Mouse (Mus musculus) midbrain, embryonic 15.5 days (tissue): Measurements from ENCODE around the gene Rec8. TPM values are rescaled to one million over a fixed set of nuclear protein-coding genes. Genes with fewer than 3 reads are reported as not detected.

Source experiments
- ATAC-seq: fragments of 200-750 bp; cut with Nextera tagmentation; replicated peaks from 2 replicates; pipeline ENCODE4 v1.8.0; 2017; ENCODE audit warnings: moderate TSS enrichment
- H3K27ac ChIP-seq: fragments of 300-500 bp; sonication (generic); 2 replicates; pipeline ENCODE4 v1.5.1; 2015; ENCODE audit warnings: mild to moderate bottlenecking, inconsistent platforms
- H3K27me3 ChIP-seq: fragments of 300-500 bp; sonication (generic); replicated peaks from 2 replicates; pipeline ENCODE4 v1.6.1; 2015; ENCODE audit warnings: inconsistent platforms
- H3K36me3 ChIP-seq: fragments of 300-500 bp; sonication (generic); replicated peaks from 2 replicates; pipeline ENCODE4 v1.6.1; 2015; ENCODE audit warnings: inconsistent platforms
- H3K4me1 ChIP-seq: fragments of 300-500 bp; sonication (generic); 2 replicates; pipeline ENCODE4 v1.6.1; 2015; ENCODE audit warnings: inconsistent platforms
- H3K4me2 ChIP-seq: fragments of 300-500 bp; sonication (generic); 2 replicates; pipeline ENCODE4 v1.6.1; 2015; ENCODE audit warnings: inconsistent platforms, mild to moderate bottlenecking, moderate library complexity
- H3K4me3 ChIP-seq: fragments of 300-500 bp; sonication (generic); 2 replicates; pipeline ENCODE4 v1.5.1; 2015; ENCODE audit warnings: mild to moderate bottlenecking, inconsistent platforms
- H3K9ac ChIP-seq: fragments of 300-500 bp; sonication (generic); 2 replicates; pipeline ENCODE4 v1.6.1; 2015; ENCODE audit warnings: mild to moderate bottlenecking, inconsistent platforms
- H3K9me3 ChIP-seq: fragments of 300-500 bp; sonication (generic); 2 replicates; pipeline ENCODE4 v1.6.1; 2016; ENCODE audit warnings: inconsistent platforms
- WGBS: fragments of 180-500 bp; shearing (Covaris S2); methylation state at CpG from one replicate; pipeline ENCODE4 v1.1.7; 2015; ENCODE audit warnings: mixed read lengths; 5-methylcytosine and 5-hydroxymethylcytosine counted together
- polyA plus RNA-seq: library from polyadenylated mRNA; unstranded; fragments of >200 nt; fragmentation: Nextera tagmentation; extraction: Ambion mirVana; gene quantifications from 2 replicates; pipeline ENCODE4 v1.2.1, GENCODE M21; 2015

Rec8 gene
- polyA plus RNA-seq, 1 experiment from 2014 or later = 6.5 TPM

GRCm38 (mm10) chr14:55628077-55628827 is 10.4 kb downstream of the Rec8 start:
- Histone ChIP-seq H3K36me3 (peaks cover 78% of the 10 kb centered on the region), H3K9ac (no peak overlapping the region), H3K4me3 (no peak overlapping the region), H3K9me3 (no peaks in the 10 kb centered on the region), H3K27ac (no peak overlapping the region), H3K27me3 (no peaks in the 10 kb centered on the region), H3K4me1 (no peaks in the 10 kb centered on the region), H3K4me2 (no peak overlapping the region)
- WGBS = 95% methylated on average over 27 of the region's 27 CpGs
- ATAC-seq = no peak

- Histone ChIP-seq H3K36me3 (peaks cover 83% of the 10 kb centered on the region), H3K4me3 (no peak overlapping the region)
- WGBS = 62% methylated on average over 5 of the region's 5 CpGs
Observed at GRCm38 (mm10) chr14:55629312-55629711, 11.5 kb downstream of the Rec8 start.

GRCm38 (mm10) chr14:55634874-55635522 is 17.2 kb downstream of the Rec8 start:
- H3K27me3 ChIP-seq = no peaks in the 10 kb centered on the region
- peak overlapping the region; percentile 72 for H3K9ac ChIP-seq
- no peaks in the 10 kb centered on the region for H3K9me3 ChIP-seq
- H3K4me2 ChIP-seq = peak overlapping the region; percentile 90
- H3K27ac ChIP-seq = peak overlapping the region; percentile 78
- H3K4me3 ChIP-seq = peak overlapping the region; percentile 66
- 3% methylated on average over 23 of the region's 23 CpGs for WGBS
- H3K36me3 ChIP-seq = peaks cover 56% of the 10 kb centered on the region
- peaks cover 20% of the 10 kb centered on the region for H3K4me1 ChIP-seq
- peak; percentile 79 for ATAC-seq

More at GRCm38 (mm10) chr14:55629312-55629711, 11.5 kb downstream of the Rec8 start:
- Histone ChIP-seq H3K9me3 (no peaks in the 10 kb centered on the region), H3K27ac (no peak overlapping the region), H3K4me1 (peaks cover 5% of the 10 kb centered on the region; the same call in 1 of the 2 replicates), H3K9ac (no peak overlapping the region), H3K27me3 (no peaks in the 10 kb centered on the region), H3K4me2 (no peak overlapping the region)
- ATAC-seq = no peak

GRCm38 (mm10) chr14:55635523-55636007 is 17.7 kb downstream of the Rec8 start, which contains the start of gene Ipo4:
TSS of gene Ipo4 (minus strand) at chr14:55635957.
- 1% methylated on average over 32 of the region's 33 CpGs for WGBS
- peak within 1 kb of the TSS; percentile 78 for H3K27ac ChIP-seq
- H3K9me3 ChIP-seq = no peaks in the 10 kb centered on the region
- ATAC-seq = peak; percentile 93
- peaks cover 55% of the 10 kb centered on the region for H3K36me3 ChIP-seq
- peaks cover 20% of the 10 kb centered on the region for H3K4me1 ChIP-seq
- no peaks in the 10 kb centered on the region for H3K27me3 ChIP-seq
- peak within 1 kb of the TSS; percentile 66 for H3K4me3 ChIP-seq
- H3K4me2 ChIP-seq = peak within 1 kb of the TSS; percentile 90
- H3K9ac ChIP-seq = peak within 1 kb of the TSS; percentile 72

GRCm38 (mm10) chr14:55637795-55638194 is 20.0 kb downstream of the Rec8 start, which contains the start of gene Gm49378:
TSS of gene Gm49378 (minus strand) at chr14:55637895.
- peaks cover 27% of the 10 kb centered on the region for H3K4me1 ChIP-seq
- no peaks in the 10 kb centered on the region for H3K27me3 ChIP-seq
- H3K9me3 ChIP-seq = no peaks in the 10 kb centered on the region
- no peak within 1 kb of the TSS for H3K27ac ChIP-seq
- peaks cover 40% of the 10 kb centered on the region for H3K36me3 ChIP-seq
- H3K4me2 ChIP-seq = no peak within 1 kb of the TSS
- H3K9ac ChIP-seq = no peak within 1 kb of the TSS
- no peak for ATAC-seq
- WGBS = 95% methylated on average over 9 of the region's 9 CpGs
- H3K4me3 ChIP-seq = no peak within 1 kb of the TSS

- Histone ChIP-seq H3K27me3 (no peaks in the 10 kb centered on the region), H3K4me1 (peaks cover 30% of the 10 kb centered on the region), H3K4me3 (no peak overlapping the region), H3K4me2 (no peak overlapping the region), H3K27ac (no peak overlapping the region), H3K9ac (no peak overlapping the region; the same call in 1 of the 2 replicates), H3K36me3 (peaks cover 31% of the 10 kb centered on the region), H3K9me3 (no peaks in the 10 kb centered on the region)
- no peak for ATAC-seq
- WGBS = 96% methylated on average over 14 of the region's 14 CpGs
Observed at GRCm38 (mm10) chr14:55640816-55641215, 23.0 kb downstream of the Rec8 start.

GRCm38 (mm10) chr14:55641291-55641690 is 23.5 kb downstream of the Rec8 start:
- H3K27ac ChIP-seq = no peak overlapping the region
- peaks cover 31% of the 10 kb centered on the region for H3K36me3 ChIP-seq
- no peak overlapping the region for H3K9ac ChIP-seq
- H3K4me2 ChIP-seq = no peak overlapping the region
- 95% methylated on average over 13 of the region's 13 CpGs for WGBS
- H3K27me3 ChIP-seq = no peaks in the 10 kb centered on the region
- H3K4me3 ChIP-seq = no peak overlapping the region
- no peaks in the 10 kb centered on the region for H3K9me3 ChIP-seq
- no peak for ATAC-seq
- peaks cover 26% of the 10 kb centered on the region for H3K4me1 ChIP-seq

- Histone ChIP-seq H3K9me3 (no peaks in the 10 kb centered on the region), H3K4me3 (peak overlapping the region; percentile 87), H3K27ac (peak overlapping the region; percentile 96), H3K36me3 (peaks cover 27% of the 10 kb centered on the region), H3K27me3 (no peaks in the 10 kb centered on the region), H3K9ac (peak overlapping the region; percentile 85), H3K4me1 (peaks cover 23% of the 10 kb centered on the region), H3K4me2 (peak overlapping the region; percentile 70)
- peak; percentile 59 for ATAC-seq
- 16% methylated on average over 8 of the region's 8 CpGs for WGBS
Observed at GRCm38 (mm10) chr14:55642679-55643059, 24.8 kb downstream of the Rec8 start.

- H3K36me3 ChIP-seq = peaks cover 22% of the 10 kb centered on the region
- peak within 1 kb of the TSS; percentile 96 for H3K27ac ChIP-seq
- peak within 1 kb of the TSS; percentile 87 for H3K4me3 ChIP-seq
- peak within 1 kb of the TSS; percentile 85 for H3K9ac ChIP-seq
- H3K4me1 ChIP-seq = peaks cover 23% of the 10 kb centered on the region
- peak within 1 kb of the TSS; percentile 70 for H3K4me2 ChIP-seq
- no peaks in the 10 kb centered on the region for H3K9me3 ChIP-seq
- peak; percentile 92 for ATAC-seq
- under 1% methylated on average over 86 of the region's 89 CpGs for WGBS
- H3K27me3 ChIP-seq = no peaks in the 10 kb centered on the region
Observed at GRCm38 (mm10) chr14:55643060-55643907, 25.4 kb downstream of the Rec8 start, which contains the start of gene Tm9sf1. TSS of gene Tm9sf1 (minus strand) at chr14:55643806.

GRCm38 (mm10) chr14:55644261-55644888 is 26.5 kb downstream of the Rec8 start:
- Histone ChIP-seq H3K9me3 (no peaks in the 10 kb centered on the region), H3K4me1 (peaks cover 23% of the 10 kb centered on the region), H3K4me3 (peak overlapping the region; percentile 87), H3K36me3 (peaks cover 17% of the 10 kb centered on the region), H3K27ac (no peak overlapping the region), H3K9ac (peak overlapping the region; percentile 85; the same call in 1 of the 2 replicates), H3K27me3 (no peaks in the 10 kb centered on the region), H3K4me2 (peak overlapping the region; percentile 70)
- ATAC-seq = no peak
- WGBS = 30% methylated on average over 17 of the region's 17 CpGs

GRCm38 (mm10) chr14:55649884-55650283 is 32.0 kb downstream of the Rec8 start, which contains the start of gene Tssk4:
TSS of gene Tssk4 (plus strand) at chr14:55650184.
- Histone ChIP-seq H3K4me2 (no peak within 1 kb of the TSS), H3K9me3 (no peaks in the 10 kb centered on the region), H3K27ac (no peak within 1 kb of the TSS), H3K36me3 (no peaks in the 10 kb centered on the region), H3K27me3 (no peaks in the 10 kb centered on the region), H3K9ac (no peak within 1 kb of the TSS), H3K4me1 (peaks cover 7% of the 10 kb centered on the region; the same call in 1 of the 2 replicates), H3K4me3 (no peak within 1 kb of the TSS)
- WGBS = 89% methylated on average over 2 of the region's 2 CpGs
- ATAC-seq = no peak
